Mouse (Mus musculus): Measurements from ENCODE around the gene Tbc1d12.
"Not testable (repeated sequence)": the region's sequence is repeated elsewhere in the genome, so short reads cannot be mapped to it uniquely, and the experiment has no call there.

The Tbc1d12 gene

DNA sequence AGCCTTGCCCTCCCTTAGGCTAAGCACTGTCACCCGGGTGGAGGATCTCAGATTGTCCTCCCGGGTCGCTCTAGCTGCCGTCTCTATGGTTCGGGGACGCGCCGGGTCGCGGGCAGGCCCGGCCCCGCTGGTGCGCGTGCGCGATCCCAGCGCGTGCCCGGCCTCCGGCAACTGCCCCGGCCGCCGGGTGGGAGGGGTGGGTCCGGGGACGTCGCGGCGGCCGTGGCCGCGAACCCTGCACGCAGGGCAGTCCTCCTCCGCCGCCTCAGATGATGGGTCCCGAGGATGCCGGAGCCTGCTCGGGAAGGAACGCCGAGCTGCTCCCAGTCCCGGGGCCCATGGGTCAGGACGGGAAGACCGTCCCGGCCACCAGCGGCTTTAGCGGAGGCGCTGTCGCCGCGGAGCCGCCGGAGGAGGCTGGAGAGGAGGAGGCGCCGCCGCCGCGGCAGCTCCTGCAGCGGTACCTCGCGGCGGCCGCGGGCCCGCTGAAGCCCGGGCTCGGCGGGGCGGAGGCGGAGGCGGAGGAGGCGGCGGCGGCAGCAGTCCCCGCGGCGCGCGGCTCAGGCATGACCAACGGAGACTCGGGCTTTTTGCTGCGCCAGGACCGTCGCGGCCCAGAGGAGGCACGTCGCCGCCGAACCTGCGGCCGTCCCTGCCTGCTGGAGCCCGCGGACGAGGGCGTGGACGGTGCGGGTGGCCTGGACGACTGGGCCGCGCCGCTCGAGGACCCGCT lies at the start of gene Tbc1d12:
TSS of gene Tbc1d12 (plus strand) at position 142 of the 733 bp plus-strand sequence.
- peak; percentile 85 for DNase-seq (ENCODE audit: extremely low read depth, low read depth)

DNA sequence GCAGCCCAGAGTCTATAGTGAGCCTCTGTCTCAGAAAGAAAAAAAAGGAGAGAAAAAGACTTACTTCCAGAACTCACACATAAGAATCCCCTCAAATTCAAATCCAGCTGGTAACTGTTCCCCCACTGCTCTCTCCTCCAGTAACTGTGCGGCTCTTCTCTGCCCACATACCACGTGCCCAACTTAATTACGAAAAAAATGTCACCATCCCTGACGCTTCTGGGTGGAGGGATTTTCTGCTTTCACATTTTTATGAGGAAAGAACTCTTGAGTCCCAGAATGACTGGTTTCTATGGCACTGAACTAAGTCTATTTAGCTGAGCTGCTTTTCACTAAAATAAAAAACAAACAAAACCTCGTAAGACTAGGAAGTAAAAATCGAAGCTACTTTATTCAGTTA lies 48.6 kb upstream of the Tbc1d12 start:
- DNase-seq (ENCODE audit: extremely low read depth, low read depth): no peak

DNA sequence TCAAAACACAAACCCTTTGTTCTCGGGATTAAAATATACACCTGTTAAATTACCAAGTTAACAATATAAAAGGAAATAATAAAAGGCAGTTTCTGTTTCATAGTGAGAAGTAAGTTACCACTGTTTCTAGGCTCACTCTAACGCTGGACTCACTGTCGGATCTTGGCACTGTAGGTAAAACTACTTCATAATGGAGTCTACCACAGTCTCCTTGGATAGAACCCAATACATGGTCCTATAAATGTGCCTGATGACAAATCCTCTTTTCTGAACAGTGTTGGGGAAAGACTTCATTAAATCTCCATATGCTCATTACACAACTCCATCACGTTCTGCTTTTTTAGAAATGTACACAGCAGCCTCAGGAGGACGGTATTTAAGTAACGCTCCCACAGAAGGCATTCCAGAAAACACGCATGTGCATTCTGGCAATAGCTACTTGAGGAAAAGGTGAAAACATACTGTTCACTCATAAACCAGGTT lies 42.8 kb upstream of the Tbc1d12 start:
- DNase-seq (ENCODE audit: extremely low read depth, low read depth): no peak

DNA sequence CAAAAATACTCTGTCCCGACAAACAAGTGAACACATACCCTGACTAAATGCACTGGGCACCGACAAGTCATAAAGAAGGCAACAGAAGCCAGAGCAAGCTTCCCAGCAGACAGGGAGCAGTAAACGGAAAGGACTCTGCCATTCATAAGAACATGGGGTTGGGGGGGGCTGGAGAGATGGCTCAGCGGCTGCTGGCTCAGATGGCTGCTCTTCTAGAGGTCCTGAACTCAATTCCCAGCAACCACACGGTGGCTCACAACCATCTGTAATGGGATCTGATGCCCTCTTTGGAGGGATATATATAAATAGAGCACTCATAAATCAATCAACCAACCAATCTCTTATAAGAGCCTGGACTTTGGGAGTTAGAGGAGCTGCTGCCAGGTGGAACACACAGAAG lies 39.8 kb upstream of the Tbc1d12 start:
- DNase-seq (ENCODE audit: extremely low read depth, low read depth): no peak

DNA sequence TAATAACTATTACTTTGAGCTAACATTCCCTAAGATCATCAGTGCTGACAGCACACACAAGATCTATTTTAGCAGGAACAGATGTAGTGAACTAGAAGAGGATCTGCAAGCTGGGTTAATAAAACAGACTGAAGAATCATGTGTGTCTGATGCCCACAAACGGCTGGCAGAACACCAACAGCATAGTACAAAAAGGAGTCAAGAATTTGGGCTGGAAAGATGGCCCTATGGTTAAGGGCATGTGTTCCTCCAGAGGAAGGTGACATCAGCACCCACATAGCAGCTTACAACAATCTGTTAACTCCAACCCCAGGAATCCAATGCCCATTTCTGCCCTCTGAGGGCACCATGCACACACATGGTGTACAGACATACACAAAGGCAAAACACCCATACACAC lies 38.1 kb upstream of the Tbc1d12 start:
- no peak for DNase-seq (ENCODE audit: extremely low read depth, low read depth)

DNA sequence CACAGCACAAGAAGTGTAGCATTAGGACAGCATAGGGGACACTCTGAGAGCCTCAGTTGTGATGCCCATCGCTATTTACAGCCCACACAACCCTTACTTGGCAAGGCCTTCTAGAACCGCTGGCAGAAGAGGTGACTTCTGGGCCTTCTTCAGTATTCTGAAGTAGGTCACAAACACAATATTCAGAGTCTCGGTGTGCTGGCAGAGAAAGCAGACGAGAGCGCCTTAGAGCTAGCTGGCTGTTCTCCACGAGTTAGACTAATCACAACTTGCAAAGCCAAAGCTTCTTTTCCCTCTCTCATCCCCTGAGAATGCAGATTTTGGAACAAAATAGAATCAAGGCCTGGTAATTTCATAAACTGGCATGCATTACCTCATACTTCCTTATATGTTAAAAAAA lies 37.6 kb upstream of the Tbc1d12 start:
- no peak for DNase-seq (ENCODE audit: extremely low read depth, low read depth)

DNA sequence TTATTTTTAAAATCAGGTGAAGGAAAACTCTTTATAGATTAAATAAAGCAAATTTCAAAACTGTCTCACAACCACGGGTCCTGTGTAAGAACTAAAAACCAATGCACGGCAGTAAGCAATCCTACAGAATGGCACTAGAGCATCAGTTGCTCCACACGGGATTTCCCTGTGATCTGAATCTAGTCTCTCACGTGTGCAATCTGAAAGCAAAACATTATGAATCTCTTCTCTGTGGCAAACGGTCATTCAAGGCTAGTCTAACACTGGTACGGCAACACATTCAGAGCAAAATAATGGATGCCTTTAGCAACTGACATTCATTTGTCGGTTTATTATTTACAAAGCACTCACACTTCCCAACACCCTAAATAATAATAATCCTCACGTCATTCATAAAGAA lies 18.2 kb upstream of the Tbc1d12 start:
- DNase-seq (ENCODE audit: extremely low read depth, low read depth): no peak

DNA sequence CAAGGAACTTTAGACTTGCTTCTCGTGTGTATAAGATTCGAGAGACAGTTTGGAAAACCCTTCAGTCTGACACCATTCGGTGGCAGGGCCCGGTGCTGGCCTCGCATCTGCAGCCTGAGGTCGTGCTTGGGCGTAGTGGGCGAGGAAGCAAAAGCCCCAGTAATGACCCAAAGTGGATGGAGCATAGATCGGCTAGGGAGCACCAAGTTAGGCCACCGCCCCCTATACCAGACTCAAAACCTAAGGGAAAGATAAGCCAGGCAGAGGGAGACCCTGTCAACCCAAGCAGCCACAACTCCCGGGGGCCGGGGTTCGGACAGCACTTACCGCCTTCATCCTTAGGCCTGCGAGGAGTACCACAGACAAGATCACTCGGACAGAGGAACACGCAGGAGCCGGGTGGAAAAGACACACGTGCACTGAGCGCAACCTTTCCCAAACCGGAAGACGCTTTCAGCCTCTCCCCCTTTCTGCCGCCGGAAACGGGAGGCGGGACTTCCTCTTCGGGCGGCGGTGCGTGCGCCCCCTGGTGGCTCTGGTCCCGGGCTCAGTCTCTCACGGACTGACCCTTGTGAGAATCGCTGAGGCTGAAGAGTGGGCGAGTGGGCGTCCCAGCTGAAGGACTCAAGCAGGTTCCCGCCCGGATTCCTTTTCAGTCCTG lies 17.5 kb upstream of the Tbc1d12 start, which contains the start of gene Noc3l:
TSS of gene Noc3l (minus strand) at position 472 of the 661 bp plus-strand sequence.
- DNase-seq (ENCODE audit: extremely low read depth, low read depth): peak; percentile 71

DNA sequence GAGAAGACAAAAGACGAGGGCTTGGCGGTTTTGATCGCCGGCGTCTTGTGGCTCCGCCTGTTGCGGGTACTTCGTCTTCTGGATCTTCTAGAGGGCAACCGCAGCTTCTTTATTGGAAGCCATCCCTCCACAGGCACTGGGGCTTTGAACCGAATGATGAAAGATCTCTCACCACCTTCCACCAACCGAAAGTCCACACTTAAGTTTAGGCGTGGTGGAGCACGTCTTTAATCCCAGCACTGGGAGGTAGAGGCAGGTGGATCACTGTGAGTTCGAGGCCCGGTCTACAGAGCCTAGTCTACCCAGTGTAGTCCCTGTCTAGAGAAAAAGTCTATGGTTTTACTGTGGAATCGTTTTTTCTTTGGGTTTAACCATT lies 17.0 kb upstream of the Tbc1d12 start:
- DNase-seq (ENCODE audit: extremely low read depth, low read depth): no peak

DNA sequence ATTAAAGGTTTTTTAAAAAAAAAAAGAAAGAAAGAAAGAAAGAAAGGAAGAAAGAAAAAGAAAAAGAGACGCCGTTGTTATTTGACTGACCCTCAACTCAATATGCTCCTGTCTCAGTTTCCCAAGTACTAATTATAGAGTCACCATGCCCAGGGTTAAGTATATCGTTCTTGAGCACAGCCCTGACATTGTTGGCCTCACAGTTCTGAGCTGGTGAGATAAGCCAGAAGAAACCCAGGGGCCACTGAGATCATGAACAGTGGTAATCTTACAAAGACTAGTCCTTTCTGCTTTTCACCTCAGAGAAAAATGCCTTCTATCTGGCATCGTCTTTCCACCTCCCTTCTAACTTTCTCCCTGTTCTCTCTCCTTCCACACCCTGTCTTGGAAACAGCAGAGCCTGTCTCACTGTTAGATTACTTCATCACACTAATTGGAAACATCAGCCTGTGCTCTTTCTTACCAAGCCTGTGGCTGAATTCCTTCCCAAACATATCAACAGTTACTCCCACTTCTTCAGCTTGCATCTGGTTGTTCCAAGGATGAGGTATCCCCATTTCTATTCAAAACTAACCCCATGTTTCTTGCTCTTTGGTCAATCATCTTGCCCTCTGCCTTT lies 16.1 kb upstream of the Tbc1d12 start:
- peak; percentile 79 for DNase-seq (ENCODE audit: extremely low read depth, low read depth)

DNA sequence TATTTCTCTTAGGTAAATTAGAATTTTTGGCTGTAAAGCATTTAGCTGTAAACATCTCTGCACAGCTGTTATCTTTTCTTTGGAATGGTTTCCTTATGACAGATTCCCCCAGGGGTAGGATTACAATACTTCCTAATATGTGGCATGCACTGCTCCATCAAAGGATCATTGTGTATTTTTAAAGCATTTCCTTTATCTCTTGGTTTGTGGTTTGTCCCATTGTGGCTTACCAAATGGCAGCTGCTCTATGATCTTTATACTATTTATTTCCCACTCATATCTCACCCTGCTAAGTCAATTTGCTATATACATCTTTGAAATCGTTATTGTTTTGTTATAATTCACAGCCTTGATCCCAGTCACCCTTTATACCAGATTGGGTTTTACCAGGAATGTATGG lies 3.2 kb upstream of the Tbc1d12 start:
- no peak for DNase-seq (ENCODE audit: extremely low read depth, low read depth)

DNA sequence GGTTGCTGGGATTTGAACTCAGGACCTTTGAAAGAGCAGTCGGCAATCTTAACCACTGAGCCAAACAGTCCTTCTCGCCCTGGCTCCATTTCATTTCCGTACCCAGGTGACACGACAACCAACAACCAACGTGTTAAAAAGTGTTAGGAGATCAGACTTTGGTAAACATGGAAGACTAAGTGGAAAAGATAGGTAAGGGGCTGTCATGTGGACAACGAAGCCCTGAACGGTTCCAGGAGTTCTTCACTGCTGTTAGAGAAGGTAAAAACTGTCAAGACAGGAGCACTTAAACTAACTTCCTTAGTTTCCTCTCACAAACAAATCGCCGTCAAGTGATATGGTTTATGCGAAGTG lies 318 bp upstream of the Tbc1d12 start:
- no peak for DNase-seq (ENCODE audit: extremely low read depth, low read depth)

DNA sequence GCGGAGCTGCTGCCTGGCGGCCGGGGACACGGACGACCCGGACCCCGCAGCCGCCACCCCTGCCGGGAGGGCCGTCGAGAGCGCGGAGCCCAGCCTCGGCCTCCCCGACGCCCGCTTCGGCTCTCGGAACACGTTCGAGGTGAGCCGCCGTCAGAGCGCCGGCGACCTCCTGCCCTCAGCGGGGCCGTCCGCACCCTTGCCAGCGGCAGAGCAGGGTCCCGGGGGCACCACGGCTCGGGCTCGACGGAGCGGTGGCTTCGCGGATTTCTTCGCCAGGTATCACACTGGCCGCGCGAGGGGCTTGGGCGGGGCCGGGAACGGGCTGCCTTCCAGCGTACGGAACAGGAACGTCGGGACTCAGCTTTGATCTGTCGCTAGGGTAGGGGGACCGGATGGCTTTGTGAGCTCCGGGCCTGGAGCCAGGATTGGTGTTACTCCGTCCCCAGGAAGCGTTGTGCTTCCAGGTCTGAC lies 827 bp downstream of the Tbc1d12 start:
- DNase-seq (ENCODE audit: extremely low read depth, low read depth): no peak

DNA sequence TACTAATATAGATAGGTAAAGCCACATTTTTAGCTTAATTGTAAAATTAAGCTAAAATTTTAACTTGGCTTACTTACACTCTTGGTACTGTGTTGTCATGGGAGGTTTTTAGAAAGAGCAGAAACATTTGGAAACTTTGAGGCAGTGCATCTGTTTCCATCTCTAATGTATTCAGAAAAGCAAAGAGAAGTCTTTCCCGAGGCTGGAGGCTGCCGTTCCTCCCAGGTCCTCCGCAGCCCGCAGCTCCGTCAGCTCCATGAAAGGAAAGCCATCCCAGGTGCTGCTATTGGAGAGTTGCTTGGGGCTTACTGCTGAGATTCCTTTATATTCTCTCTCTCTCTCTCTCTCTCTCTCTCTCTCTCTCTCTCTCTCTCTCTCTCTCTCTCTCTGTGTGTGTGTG lies 8.4 kb downstream of the Tbc1d12 start:
- no peak for DNase-seq (ENCODE audit: extremely low read depth, low read depth)

DNA sequence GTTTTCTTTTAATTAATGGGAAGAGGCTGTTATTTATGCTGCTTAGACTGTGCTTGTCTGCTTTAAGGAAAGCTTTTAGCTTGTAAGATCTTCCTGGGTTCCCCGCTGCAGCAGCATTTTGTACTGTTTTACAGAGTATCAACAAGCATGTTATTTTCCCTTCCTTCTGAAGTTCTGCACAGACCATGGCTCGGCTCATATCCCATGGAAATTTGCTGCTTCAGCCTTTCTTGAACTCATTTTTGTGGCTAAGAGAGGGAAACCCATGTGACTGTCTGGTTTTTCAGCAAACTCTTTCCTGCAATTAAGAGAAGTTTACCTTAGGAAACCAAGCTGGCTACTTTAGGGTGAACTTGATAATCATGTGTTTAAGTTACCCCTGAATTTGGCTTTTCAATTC lies 10.0 kb downstream of the Tbc1d12 start:
- no peak for DNase-seq (ENCODE audit: extremely low read depth, low read depth)

DNA sequence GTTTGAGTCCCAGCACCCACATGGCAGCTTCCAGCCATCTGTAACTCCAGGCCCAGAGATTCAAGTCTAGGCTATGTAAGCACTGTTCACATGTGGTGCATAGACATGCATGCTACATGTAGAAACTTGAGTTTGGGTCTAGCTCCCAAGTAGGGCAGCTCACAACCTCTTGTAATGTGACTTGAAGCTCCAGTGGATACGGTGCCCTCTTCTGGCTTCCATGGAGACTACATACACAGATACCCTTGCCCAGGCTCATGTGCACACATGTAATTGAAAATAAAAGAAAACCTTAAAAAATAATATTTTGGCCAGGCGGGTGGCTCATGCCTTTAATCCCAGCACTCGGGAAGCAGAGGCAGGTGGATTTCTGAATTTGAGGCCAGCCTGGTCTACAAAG lies 21.8 kb downstream of the Tbc1d12 start:
- DNase-seq (ENCODE audit: extremely low read depth, low read depth): peak; percentile 20

DNA sequence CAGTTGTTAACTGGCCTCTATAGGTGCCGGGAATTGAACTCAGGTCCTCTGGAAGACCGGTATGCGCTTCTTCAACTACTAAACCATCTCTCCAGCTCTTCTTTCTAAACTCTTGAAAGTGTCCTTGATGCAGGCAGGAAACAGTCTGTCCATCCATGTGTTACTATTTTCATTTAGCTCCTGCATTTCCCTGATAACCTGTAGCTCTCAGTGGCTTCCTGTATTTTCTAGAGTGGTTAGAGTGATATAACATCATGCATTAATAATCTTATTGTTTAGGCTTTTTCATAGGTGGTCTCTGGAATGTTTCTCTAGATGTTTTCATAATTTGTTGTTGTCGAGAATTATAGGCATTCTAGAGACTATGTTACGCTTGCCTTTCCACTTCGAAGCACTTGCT lies 26.1 kb downstream of the Tbc1d12 start:
- DNase-seq (ENCODE audit: extremely low read depth, low read depth): peak; percentile 28

DNA sequence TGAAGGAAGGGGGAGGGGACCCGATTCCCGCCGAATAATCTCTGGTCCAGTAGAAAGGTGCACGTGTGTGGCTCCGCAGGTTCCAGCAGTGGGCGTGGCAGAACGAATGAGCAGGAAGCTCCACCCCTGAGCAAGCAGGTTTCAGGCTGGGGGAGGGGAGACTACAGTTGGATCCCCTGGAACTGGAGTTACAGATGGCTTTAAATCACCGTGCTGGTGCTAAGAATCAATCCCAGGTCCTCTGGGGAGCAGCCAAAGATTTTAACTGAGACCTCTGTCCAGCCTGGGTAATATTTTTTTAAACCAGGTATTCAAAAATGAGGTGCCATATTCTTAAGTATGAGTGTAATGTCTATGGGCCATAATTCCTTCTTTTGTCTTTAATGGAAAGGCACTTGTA lies 38.4 kb downstream of the Tbc1d12 start:
- DNase-seq (ENCODE audit: extremely low read depth, low read depth): not testable (repeated sequence)

DNA sequence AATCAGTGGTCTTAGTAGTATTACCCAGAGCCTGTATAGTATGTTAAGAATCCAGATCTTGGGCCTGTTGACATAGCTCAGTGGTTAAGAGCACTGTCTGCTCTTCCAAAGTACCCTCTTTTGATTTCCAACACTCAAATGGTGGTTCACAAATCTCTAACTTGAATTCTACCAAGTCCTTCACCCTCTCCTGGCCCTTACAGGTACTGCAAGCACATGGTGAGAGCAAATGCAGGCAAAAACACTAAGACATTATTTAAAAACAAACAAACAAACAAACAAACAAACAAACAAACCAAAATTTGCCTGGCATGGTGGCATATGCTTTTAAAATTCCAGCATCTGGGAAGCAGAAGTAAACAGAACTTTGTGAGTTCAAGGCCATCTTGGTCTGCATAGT lies 43.9 kb downstream of the Tbc1d12 start:
- DNase-seq (ENCODE audit: extremely low read depth, low read depth): no peak

DNA sequence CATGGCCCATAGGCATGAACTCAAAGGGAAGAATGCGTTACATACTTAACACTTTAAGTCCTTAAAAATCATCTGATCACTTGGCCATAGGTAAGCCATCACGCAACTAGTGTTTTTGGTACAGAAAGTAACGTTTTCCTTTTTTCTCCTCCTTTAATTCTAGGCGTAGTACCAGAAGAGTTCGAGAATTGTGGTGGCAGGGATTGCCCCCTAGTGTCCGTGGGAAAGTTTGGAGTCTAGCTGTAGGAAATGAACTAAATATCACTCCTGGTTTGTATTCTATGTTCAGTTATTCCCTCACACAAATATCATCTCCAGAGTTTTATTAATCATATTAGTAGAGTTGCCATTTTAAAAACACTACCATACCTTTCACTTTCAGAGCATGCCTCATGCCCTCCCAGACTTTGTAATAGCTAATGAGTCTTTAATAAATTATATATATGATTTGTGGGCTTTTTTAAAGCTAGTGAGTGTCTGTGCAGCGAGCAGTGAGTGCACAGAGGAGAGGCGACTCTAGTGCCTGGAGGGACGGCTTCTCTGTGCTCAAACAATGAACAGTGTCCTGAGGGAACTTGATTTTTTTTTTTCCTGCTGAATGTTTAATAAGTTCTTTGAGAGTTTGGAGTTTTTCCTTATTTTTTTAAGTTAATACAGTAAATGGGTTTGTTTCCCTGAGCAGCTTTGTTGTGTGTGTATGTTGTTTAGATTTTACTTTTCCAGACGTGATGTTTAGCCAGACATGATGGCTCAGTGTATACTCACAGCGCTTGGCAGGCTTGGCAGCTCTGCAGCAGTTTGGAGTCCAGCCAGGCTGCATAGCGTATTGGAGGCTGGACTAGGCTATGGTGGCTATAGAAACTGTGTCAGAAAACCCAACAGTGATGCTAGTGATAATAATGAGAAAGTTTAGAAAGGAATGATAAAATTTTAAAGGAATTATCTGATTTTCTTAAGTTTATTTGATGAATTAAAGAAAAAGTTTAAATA lies 65.1 kb downstream of the Tbc1d12 start:
- no peak for DNase-seq (ENCODE audit: extremely low read depth, low read depth)

DNA sequence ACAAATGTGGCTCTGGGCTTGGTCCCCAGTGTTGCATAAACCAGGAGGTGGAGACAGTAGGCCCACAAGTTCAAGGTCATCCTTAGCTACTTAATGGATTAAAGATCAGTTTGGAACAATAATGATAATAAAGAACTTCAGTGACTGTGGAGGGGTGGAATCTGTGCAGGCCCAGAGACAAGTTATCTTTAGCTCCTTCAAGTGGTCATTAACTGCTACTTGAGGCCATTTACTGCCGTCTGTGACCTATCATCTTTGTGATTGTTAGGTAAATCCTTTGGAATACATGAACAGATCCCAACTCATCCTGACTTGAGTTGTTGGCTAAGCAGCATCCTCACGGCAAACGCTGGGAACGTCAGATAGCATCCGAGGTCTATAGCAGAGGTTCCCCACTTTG lies 66.1 kb downstream of the Tbc1d12 start:
- DNase-seq (ENCODE audit: extremely low read depth, low read depth): no peak
